Mouse (Mus musculus) cerebellum, postnatal 25 days (tissue): ENCODE results near the gene Kiss1r.
"Not testable (repeated sequence)": the region's sequence is repeated elsewhere in the genome, so short reads cannot be mapped to it uniquely, and the experiment has no call there.

Experiments used
- DNase-seq, 2 experiments: peaks; one replicate each; pipeline ENCODE4 v3.0.0; 2021; ENCODE audit warnings: mixed read lengths in 2 of 2

The Kiss1r gene

DNA sequence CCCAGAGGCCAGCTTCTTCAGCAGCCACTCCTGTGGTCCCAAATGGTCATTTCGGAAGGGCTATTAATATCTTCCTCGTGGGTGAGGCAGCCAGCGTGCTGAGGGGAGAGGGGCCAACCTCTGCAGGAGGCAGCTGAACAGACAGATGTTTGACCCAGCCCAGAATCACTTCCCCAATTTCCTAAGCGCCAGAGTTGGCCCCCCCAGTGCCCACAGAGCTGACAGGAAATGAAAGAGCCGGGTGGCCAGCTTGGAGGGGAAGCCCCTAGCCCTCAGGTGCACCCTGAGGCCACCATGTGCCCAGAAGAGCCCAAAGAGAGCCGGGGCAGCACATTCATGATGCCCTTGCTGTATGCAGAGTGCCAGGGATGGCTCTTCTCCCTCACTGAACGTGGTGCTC lies 24.0 kb downstream of the Kiss1r start:
- DNase-seq = no peak

DNA sequence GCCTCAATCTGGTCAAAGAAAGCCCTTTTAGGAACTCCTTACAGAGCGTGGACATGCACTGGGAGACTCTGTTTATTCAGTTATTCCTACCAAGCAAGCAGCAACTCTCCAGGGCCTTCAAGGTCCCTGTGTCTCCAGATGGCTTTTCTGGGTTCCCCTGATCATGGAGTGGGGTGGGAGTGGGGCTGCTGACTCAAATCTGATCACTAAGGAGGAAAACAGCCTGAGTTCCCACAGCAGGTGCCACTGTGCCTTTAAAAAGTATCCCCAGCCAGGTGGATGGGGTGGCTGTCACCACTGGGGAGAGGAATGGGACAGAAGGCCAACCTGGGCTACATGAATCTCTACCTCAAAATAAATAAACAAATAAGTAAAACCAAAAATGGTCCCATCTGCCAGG lies 26.2 kb downstream of the Kiss1r start:
- DNase-seq = no peak

DNA sequence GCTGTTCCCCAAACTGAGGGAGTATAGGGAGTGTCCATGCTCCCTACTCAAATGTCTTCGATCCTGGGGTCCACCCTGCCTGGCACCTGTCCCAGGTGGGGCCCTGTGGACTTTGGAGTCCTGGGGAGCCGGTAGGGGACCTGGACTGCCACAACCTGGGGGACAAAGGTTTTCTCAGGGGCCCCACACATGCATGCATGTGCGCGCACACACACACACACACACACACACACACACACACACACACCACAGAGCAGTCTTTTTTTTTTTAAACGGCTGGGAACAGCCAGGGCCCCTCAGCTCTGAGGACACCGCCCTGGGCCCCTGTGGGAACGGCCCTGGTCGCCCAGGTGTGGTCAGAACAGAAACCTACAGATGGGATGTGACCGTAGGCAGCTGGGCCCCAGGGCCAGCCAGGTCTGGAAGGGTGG lies 26.7 kb downstream of the Kiss1r start:
- DNase-seq = no peak

DNA sequence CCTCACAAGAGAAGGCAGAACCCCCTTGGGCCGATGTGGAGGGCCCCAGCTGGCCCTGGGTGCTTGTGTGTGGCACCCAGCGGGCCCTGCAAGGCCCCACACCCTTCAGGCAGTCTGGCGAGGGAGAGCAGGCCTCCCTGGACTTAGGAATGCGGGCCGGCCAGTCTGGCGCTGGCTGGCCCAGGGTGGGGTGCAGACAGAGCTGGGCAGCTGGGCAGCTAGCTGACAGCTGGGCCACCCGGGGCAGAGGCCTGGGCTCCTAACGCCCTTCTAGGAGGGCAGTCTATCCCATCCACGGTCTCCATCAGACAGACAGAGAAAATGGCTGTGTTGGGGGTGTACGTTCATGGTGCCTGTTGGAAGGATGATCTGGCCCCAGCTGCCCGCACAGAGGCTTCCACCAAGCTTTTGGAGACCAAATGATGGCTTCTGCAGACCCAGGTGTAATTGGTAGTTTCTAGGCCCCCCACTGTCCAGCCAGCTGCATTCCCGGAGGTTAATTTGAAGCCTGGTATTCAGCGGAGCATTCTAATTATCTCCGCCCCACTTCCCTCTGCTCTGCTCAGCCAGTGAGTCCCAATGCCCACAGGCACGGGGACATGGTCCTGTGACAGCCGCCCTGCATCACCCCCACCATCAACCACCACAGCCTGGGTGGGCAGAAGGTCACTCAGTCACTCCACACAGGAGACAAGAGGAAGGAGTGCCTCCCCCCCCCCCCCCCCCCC lies 28.9 kb downstream of the Kiss1r start:
- peak in 1 of 2 experiments; percentile 21 for DNase-seq

DNA sequence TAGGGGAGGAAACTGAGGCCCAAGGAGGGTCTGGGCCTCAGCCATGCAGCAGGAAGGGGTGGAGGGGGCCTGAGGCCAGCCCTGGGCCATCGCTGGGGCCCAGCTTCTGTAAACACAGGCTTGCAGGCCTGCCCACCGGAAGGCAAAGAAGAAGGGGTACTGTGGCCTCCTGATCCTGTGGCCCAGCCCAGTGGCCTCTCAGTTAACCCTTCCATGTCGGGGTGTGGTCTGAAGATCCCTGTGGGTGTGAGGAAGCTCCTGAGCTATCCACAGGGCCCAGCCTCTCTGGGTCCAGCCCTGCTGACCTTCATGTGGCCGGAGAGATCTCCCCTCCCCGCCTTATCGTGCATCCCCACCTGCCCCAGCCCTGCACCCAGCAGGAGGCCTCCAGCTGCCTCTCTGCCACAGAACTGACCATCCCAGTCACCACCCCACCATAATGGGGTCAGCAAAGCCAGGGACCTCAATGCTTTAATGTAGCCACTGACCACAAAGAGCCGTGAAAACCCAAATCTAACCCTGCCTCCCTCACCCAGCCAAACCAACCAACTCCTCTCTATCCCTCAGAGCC lies 30.1 kb downstream of the Kiss1r start:
- no peak for DNase-seq

DNA sequence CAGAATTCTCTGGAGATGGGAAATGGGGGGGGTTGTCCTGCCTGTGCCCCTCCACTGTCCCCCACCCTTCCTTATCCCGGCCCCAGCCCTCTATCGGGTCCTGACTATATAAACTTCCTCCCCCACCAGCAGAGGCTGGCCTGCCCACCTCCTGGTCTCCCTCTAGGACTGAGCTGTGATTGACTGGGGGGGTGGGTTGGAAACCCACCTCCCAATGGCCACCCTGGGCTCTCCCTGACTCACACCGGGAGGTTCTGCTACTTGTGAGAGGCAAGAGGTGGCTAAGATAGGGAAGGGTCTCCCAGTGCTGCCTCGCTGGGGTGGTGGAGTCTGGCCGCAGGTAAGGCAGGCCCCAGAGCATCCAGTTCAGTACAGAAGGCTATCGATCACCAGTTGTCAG lies 30.7 kb downstream of the Kiss1r start:
- no peak for DNase-seq

DNA sequence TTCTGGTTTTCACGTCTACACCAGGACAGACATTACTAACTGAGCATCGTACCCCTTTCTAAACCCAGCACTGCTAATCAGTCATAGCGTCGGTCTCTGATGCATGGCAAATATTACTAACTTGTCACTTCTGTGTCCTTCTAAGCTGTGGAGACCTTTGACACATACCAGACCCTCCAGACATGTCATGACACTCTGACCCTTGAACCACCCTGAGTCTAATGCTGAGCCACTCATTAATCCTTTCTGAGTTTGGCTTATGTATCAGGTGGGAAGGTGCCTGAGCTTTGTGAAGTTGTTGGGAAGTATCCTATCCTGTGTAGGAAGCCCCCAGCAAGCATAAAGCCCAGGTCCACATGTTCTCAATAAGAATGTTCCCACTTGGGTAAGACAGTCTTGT lies 33.1 kb downstream of the Kiss1r start:
- DNase-seq = no peak

DNA sequence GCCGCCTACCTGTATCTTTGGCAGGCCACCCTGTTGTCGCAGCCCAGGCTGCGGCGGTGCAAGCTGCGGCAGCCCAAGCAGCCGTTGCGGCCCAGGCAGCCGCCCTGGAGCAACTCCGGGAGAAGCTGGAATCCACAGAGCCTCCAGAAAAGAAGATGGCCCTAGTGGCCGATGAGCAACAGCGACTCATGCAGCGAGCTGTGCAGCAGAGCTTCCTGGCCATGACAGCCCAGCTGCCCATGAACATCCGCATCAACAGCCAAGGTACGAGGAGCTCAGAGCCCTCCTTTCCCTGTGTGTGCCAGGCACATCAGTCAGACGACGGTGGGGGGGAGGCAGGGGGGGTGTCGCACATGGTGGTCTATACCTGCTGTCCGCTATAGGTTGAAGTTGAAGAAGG lies 33.9 kb downstream of the Kiss1r start:
- DNase-seq = no peak

DNA sequence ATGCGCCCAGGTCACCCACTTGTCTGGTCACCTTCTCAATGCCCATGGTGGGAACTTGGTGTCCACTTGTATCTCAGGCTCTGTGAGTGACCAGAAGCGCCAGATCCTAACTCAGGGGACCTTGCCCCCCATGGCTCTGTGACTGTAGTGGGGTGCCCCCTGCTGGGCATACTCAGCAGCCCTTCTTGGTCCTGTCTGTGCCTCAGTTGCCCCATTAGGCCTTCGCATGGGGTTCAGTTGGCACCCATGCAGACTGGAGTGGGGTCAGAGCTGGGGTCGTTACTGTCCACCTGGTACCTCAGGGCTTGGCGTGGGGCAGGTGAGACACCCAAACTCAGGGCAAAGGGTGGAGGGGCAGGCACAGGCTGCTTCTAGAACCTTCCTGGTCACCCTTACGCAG lies 37.2 kb downstream of the Kiss1r start:
- peak in 1 of 2 experiments; percentile 28 for DNase-seq

DNA sequence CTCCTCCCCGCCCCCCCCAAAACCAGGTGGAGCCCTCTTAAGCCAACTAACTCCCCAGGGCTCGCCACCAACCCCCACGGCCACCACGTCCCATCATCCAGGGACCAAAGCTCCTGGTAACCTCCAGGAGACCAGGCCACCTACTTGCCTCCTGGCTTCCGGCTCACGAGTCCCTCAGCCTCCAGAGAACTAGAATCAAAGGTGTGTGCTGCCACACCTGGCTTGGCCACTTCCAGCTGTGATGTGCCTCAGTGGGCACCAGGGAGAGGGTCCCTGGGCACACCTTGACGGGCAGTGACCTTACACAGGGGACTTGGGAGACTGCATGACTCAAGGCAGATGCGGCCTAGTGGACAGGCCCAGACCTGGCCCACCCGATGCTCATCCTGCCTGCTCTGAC lies 38.9 kb downstream of the Kiss1r start:
- DNase-seq = no peak

DNA sequence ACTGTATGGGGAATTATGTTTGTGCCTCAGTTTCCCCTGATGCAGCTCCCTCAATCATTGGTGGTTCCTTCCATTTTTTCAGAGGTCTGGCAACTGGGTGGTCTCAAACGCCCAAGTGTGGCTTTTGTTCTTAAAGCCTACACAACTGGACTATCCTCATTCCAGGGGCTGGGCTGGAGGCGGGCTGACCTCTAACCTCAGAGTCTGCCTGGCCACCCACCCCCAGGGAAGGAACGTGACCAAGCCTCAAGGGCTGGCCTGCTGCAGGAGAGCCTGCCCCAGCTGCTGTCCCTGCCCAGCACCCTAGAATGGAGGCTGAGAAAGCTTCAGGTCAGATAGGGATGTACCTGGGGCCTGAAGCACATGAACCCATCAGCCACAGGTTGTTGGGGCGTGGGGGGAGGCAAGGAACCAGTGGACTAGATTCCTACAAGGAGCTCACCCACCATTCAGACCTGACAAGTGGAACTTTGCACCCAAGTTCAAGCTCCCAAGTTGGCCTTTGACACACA lies 39.9 kb downstream of the Kiss1r start:
- DNase-seq = no peak

DNA sequence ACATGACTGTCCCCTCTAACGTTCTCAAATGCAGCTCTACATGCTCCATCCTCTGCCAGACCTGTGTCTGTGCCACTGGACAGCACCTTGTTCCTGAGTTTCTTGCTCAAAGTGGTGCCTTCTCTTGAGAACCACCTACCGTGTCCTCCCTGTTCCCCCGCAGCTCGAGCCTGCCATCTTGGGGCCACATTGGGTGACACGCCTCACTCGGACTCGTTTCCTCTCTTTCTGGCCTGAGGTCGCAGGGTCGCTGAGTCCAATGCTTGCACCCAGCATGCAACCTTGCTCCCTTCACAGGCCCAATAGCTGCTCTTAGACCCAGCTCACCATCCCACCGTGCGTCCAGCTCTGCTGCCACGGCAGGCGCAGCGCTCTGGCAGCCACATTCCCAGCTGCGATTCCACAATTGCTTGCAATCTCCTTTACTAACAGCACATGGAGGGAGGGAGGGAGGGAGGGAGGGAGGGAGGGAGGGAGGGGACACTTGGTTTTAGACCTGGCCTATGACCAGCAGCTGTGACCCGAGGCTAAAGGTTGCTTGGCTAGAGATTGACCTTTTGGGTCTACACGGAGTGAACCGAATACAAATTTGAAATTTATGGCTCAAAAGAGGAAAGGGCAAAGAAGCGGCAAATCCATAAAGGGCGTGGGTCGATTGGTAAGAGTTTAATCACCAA lies 41.5 kb downstream of the Kiss1r start:
- DNase-seq = peak; percentile 85 to 91

DNA sequence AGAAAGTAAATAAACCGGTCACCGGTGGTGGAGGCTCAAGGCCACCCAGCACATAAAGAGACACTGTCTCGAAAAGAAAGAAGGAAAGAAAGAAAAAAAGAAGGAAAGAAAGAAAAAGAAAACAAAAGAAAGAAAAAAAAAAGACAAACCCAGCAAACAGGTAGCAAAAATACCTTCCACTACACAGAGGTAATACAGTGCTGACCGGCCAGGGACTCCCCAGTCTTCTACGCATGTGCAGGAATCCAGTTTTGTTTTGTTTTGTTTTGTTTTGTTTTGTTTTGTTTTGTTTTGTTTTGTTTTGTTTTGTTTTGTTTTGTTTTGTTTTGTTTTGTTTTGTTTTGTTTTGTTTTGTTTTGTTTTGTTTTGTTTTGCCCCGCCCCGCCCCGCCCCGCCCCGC lies 42.6 kb downstream of the Kiss1r start:
- DNase-seq = not testable (repeated sequence)

DNA sequence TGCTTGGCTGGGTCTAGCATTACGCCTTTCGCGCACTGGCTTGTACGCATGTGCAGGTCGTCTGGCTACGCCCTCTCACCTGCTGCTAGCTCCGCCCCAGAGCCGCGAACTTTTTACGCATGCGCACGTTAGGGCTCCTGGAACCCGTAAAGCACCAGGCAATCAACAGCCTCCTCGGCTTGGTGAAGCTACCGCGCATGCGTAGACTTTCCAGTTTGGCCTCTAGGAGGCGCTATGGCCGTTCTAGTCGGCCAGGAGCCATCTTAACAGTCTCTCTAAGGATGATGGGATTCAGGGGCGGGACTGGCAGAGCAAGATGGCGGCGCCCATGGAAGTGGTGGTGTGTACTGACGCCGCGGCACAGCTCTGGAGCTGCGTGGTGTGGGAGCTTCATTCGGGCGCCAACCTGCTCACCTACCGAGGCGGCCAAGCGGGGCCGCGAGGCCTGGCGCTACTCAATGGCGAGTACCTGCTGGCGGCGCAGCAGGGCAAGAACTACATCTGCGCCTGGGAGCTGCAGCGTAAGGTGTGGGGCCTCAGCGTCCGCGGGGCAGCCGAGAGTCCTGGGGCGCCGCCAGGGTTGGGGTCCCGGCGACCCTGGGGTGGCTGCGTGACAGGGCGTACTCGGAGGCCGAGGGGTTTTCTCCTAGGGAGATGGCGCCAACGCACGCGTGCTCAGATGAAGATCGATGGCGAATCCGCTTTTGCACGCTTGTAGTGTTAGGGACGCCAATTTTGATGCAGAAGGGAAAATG lies 43.3 kb downstream of the Kiss1r start, which contains the start of gene Wdr18:
Wdr18 (plus strand) TSS at position 306 of the 755 bp plus-strand sequence.
- DNase-seq = peak; percentile 100

DNA sequence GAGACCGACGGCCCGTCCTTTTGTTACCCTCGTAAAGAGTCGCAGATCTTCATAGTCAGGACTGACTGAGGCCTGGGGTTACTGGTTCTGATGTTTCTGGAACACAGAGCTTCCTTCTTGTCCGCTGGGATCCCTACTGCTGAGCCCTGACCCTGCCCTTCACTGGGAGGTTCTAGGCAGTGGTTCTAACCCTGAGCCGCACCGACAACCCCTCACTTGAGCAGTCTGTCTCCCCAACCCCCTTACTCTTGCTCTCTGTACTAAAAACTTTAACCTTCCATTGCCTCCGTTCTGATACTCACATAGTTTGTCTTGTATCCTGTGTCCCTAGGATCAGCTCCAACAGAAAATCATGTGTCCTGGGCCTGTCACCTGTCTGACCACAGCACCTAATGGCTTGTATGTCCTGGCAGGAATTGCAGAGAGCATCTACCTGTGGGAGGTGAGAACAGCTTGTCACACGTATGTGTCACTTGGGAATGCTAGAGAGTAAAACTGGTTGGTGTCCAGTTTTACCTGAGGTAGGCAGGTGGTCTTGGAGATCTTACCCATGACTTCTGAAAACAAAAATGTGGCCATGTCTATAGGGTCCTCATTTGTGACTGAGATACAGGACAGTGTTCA lies 44.0 kb downstream of the Kiss1r start:
- DNase-seq = no peak

DNA sequence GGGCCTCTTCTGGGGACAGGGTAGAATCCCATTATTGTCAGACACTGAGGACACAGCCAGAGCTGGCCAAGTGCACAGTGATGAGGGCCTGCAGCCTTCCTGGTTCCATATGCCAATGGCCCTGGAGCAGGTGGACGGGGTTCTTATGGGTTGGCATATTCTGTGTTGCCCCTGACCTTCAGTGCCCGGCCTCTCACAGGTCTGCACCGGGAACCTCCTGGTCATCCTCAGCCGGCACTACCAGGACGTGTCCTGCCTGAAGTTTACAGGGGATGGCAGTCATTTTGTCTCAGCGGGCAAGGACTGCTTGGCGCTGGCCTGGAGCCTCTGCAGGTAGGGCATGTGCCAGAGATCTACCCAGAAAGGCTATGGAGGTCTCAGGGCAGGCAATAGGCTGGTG lies 48.0 kb downstream of the Kiss1r start:
- no peak for DNase-seq

DNA sequence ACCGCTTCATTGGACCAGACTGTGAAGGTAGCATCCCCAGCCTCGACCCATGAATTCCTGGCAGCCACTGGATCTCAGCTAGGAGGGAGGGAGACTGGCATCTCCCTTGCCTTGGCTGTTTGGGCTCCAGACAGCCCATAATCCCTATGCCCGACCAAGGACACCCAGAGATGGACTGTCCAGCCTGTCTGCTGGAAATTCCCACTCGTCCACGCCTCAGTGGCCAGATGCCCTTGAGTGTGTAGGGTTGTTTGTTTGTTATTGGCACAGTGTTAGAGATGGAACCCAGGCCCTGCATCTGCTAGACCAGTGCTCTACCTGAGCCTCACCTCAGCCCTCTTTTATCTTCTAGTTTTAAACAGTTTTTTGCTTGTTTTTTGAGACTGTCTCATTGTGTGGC lies 48.6 kb downstream of the Kiss1r start:
- DNase-seq = no peak

DNA sequence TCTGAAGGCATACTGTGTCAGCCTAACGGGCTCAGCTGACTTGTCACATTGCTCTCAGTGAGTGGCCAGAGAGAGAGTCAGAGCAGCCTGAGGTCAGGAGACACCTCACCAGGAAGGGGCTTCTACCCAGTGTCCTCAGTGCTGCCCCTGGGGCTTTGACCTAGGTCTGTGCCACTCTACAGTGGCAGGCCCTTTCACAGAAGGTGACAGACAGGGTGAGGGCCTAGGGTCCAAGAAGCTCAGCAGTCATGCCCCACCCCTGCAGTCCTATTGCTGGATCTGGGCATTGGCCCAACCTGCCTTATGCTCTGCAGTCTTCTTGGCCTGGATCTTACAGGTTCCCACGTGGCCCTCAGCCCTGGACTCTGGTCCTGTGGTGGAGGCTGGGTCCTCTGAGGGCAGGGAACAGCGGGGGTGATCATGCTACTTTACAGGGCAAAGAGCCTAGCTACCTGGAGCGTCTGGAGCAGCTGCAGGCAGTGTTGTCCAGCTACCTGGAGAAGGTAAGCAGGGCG lies 50.2 kb downstream of the Kiss1r start:
- DNase-seq = peak; percentile 81 to 83

DNA sequence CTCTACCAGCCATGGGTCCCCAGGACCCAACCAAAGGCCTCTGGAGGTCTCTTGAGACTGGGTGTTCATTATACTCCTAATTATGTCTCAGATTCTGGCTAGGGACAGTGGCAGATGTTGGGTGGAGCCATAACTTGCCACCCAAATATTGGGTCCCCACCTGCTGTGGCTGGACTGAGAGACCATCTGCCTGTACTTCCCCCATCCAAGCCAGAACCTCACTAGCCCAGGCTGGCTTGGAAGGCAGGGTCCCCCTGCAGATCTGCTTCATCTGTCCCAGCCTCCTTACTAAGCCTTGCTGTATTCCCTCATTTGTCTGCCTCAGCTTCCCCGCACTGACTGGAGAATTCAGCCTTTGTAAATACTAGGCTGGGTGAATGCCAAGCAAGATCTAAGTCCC lies 51.4 kb downstream of the Kiss1r start:
- peak; percentile 43 to 44 for DNase-seq

DNA sequence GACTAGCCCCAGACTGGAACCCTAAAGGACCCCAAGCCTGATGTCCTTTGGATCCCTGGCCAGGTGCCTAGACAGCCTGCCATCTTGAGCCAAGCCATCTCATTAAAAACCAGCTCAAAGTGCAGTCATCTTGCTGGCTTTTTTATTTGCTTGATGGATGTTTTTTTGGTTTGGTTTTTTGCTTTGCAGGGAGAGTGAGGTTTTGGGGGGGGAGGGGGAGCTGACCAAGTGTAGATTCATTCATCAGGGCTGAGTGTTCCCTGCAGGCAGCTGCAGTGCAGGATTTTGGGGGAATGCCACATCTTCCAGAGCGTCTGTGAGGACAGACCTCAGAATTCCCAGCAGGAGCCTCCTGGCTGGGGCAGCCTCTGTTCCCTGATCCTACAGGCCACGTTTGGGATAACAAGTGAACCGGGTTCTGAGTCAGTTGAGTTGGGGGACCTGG lies 52.4 kb downstream of the Kiss1r start:
- peak in 1 of 2 experiments; percentile 52 for DNase-seq

DNA sequence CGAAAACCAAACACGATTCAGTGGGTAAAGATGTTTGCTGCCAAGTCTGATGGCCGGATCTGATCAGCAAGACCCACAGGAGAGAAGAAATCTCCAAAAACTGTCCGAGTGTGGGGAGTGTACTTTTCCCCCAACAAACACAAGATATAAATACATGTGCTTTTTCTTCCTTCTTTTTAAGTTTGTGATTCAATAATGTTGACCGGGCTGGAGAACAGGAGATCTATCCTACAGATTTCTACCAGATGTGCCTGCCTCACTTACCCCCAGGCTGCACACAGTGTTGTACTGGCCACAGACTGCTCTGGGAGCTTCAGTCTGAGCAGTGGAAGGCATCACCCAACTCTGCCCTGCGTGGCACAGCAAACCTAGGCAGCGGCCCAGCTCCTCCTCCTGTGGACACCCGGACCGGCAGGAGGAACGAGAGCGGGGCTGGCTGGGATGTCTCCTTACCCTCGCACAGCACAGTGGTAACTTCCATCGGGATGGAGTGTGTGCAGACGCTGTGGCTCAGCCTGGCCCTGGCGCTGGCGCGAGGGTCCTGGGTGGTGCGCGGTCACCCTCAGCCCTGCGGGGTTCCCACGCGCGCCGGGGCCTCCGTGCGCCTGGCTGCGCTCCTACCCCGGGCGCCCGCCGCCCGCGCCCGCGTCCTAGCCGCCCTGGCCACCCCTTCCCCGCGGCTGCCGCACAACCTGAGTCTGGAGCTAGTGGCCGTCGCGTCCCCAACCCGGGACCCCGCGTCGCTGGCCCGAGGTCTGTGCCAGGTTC lies 53.8 kb downstream of the Kiss1r start, which contains the start of gene Grin3b:
Grin3b (plus strand) TSS at position 301 of the 768 bp plus-strand sequence.
- peak; percentile 54 to 62 for DNase-seq

DNA sequence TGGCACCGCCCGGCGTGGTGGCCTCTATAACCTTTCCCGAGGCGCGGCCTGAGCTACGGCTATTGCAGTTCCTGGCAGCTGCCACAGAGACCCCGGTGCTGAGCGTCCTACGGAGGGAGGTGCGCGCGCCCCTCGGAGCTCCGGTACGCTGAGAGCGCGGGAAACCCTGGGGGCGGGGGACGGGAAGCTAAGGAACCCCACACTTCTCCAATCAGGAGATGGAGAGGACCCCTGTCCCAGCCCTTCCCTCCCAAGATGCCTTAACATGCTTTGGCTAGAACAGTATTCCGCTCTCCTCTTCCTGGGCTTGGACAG lies 54.4 kb downstream of the Kiss1r start:
- DNase-seq = peak in 1 of 2 experiments; percentile 47
